Mouse (Mus musculus) cerebellum, adult 9-11 months (tissue): ENCODE measurements at regions not wholly inside any gene's neighbourhood (a gene's known extent, or its start where the extent isn't known, plus 50 kb on each side); places are given as distances from the start of the nearest gene placed in this dataset.

ENCODE experiments used
- DNase-seq: peaks from one replicate; pipeline ENCODE4 v3.0.0; 2022

DNA sequence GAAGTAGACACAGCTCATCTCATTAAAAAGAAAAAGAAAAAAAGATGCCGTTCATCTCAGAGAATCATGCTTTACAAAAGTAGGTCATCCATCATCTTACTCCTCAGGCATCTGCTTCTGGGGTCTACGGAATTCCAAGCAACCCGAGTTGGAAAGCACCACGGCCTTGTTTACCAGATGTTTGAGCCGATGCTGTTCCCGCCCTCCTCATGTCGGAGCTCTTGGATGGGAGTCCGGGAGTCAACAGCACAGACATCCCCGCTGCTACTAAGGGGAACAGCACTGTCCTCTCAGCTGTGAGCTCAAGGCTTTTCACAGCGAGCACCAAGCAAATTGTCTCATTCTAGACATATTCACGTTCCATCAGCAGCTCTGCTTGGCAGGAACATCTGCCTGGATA is 352.9 kb upstream of the Tbx3 start:
- DNase-seq, result no peak

DNA sequence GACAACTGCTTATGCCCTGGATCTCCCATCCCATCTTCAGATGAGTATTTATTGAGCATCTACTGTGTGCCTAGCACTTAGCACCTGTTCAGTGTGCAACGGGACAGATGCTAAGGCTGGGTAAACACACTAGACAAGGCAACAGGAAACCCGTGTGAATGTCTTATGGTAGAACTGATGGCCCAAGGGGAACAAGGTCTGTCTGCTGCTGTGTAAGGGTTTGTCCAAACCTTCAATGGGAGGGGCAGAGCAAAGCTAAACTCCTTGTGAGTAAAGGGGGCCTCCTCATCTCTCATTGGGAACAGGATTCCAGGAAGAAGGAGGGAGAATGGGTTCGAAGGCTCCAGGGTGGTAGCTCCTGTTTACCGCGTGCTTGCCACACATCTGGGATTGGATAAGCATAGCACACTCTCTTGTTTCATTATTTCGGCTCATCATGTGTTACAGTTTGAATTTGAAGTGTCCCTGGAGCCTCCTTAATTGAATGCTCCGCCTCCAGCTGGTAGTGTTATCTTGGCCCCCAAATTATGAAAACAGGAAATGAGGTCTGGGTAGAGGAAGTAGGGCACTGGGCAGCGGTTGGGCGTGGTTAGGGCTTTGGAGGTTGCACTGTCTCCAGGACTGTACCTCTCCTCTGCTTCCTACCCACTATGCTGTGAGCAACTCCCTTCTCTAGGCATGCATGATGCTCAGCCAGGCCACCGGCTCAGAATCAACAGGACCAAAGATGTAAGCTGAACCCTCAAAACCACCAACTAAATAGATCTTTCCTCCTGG is 348.9 kb upstream of the Tbx3 start:
- DNase-seq, result no peak

- DNase-seq, result no peak
Measured at GRCm38 (mm10) chr5:119322411-119322810, 348.1 kb upstream of the Tbx3 start.

- no peak for DNase-seq
Measured at GRCm38 (mm10) chr5:119325681-119326255, 344.7 kb upstream of the Tbx3 start.

- DNase-seq, result no peak
Measured at GRCm38 (mm10) chr5:119326895-119327294, 343.6 kb upstream of the Tbx3 start.

GRCm38 (mm10) chr5:119328971-119329370 is 341.5 kb upstream of the Tbx3 start:
- no peak for DNase-seq

DNA sequence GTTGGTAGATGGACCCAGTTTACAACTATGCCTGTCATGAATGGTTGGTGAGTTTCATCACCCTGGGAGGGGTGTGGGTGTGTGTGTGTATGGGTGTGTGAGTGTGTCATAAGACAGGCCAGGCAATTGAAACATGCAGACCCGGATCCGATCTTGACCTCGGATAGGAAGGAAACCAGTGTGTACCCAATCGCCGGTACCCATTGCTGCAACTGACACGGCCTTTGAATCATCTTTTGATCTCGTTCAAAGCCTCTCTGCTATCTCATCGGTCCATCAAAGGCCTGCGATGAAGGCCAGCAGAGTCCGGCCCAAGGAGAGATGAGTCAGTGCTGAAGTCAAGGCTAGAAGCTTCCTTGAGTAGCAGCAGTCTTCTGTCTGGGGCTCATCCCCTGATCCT is 341.1 kb upstream of the Tbx3 start:
- no peak for DNase-seq

GRCm38 (mm10) chr5:119329860-119330259 is 340.6 kb upstream of the Tbx3 start:
- DNase-seq, result no peak

DNA sequence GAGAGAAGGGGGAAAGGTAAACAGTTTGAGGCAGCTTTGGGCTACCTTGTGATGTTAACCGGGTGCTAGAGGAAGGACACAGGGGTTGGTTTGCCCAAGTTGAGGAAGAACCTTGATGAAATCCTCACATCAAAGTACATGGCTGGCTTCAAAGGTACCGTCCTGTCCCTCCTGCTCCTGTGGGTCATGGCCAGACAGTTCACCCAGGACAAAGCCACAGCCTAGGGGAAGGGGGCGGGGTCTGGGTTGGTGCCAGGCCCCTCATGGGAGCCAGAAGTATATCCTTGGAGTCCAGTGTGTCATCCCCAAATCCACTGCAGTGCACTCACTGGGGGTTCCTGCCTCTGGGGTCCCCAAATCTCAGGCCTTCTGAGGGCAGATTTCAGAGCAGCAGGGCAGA is 339.0 kb upstream of the Tbx3 start:
- DNase-seq, result no peak

DNA sequence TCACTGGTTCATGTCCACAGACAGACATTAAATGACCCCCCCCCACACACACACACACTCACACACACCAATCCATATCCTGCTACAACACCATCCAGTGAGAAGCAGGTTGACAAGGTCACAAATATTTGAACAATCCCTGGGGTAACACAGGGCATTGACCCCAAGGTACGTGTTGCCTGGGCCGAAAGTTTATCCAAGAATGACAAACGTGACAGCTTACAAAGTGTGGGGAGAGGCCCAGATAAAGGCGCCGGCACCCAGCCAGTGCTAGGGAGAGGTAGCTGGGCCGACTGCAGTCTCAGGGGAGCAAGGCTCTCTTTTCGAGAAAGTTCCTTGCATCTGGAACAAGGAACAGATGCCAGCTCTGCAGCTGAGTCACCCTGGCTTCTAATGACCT is 337.8 kb upstream of the Tbx3 start:
- no peak for DNase-seq

- no peak for DNase-seq
Measured at GRCm38 (mm10) chr5:119335211-119335610, 335.3 kb upstream of the Tbx3 start.

- DNase-seq, result no peak
Measured at GRCm38 (mm10) chr5:119335979-119336378, 334.5 kb upstream of the Tbx3 start.

- no peak for DNase-seq
Measured at GRCm38 (mm10) chr5:119337739-119338138, 332.7 kb upstream of the Tbx3 start.

DNA sequence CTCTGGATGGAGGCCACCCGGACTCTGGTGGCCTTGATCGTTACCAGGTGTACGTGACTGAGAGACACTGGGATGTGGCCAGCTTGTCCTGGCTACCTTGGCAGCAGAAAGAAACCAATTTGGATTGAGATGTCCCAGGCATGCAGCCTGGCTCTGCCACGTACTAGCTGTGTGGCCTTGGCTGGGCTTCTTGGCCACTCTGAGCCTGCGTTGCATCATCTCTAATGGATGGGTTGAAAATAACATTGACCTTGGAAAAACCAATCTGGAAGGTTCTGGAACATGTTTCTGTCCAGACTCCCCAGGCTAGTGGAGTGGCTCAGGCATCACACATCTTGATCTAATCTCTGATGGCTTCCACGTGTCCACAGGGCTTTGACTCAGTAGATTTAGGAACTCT is 331.8 kb upstream of the Tbx3 start:
- no peak for DNase-seq

- DNase-seq, result no peak
Measured at GRCm38 (mm10) chr5:119348303-119348702, 322.2 kb upstream of the Tbx3 start.

DNA sequence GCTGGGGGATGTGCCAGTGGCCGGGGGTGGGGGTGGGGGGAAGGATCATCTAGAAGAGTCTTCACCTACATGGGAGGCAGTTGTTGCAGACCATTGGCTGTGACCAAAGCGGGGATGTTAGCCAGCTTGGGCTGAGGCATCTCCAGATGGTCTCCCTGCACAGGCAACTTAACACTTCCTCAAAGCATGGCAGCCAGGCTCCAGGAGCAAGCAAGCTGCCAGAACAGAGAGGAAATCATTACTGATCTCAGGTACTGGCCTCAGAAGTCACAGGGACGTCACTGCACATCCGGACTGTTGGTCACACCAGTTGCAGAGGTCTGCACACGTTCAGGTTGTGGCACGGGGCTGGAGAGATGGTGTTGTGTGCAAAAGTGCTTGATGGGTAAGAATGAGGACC is 321.1 kb upstream of the Tbx3 start:
- no peak for DNase-seq

- no peak for DNase-seq
Measured at GRCm38 (mm10) chr5:119350325-119350915, 320.0 kb upstream of the Tbx3 start.

DNA sequence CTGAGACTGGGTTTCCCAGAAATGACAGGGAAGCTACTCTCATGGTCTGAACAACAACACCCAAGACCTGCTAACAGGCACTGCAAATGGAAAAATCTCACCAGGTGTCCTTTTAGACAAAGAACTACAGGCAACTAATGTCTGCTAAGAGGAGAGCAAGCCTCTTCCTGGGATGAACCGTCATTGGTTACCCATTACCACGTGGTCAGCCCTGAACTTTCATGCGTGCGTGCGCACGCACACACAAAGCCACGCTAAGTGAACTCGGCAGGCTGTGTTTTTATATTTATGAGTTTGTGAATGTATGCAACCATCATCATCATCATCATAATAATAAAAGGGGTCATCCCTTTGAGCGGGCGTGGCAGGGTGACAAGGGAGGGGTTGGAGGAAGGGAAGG is 315.0 kb upstream of the Tbx3 start:
- DNase-seq, result no peak

GRCm38 (mm10) chr5:119356051-119356450 is 314.4 kb upstream of the Tbx3 start:
- DNase-seq, result no peak

GRCm38 (mm10) chr5:119359709-119360108 is 310.8 kb upstream of the Tbx3 start:
- DNase-seq, result no peak

DNA sequence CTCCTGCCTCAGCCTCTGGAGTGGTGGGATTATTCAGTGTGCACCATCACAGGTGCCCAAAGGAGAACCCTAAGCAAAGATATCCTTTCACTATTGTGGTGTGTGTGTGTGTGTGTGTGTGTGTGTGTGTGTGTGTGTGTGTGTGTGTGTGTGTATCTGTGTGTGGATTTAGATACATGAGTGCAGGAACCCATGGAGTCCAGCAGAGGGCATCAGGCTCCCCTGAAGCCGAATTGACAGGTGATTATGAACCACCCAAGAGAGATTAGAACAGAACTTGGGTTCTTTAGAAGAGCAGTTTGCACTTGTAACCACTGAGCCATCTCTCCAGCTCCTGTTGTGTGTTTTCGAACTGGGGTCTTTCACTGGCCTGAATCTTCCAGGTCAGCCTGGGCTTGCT is 310.1 kb upstream of the Tbx3 start:
- DNase-seq, result no peak

DNA sequence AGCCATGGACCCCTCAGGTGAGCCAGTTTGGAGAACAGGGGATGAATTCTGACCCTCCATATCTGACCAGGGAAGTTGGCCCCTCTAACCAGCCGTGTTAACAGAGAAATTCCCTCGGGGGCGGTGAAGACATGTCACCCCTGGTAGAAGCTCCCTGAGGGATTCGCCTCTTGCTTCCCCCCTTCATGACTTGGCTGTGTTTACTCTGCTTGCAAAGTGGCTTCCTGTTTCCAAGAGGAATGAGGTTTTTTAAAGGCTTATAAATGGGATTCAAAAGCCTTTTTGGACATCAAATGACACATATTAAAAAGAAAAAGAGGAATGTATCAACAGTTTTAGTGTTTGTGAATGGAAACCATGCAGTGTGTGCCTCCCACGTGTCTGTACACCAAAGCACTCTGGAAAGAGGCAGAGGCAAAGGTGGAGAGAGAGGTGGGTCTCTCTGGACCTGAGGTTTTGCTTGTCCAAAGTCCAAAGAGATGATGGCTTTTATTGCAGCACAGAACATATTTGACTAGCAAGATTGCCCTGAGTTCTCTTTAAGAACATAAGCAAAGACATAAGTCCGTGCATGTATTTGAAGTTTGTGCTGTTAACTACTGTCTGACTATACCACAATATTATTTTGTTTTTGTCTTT is 308.9 kb upstream of the Tbx3 start:
- DNase-seq, result no peak

DNA sequence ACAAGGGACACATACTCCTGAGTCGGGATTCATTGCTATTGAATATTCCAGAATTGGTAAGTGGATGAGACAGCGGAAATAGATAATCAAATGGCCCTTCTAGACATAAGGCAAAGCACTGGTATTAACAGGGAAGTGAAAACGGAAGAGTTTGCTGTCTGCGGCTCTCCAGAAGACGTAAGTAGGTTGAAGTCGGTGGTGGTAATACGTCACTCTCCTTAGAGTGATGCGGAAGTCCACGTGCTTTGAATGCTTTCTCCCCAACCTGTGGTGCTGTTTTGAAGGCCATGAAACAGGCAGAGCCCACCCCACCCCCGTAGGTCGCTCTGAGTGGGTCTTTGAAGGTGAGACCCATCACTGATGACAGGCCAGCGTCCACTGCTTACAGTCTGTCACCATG is 308.0 kb upstream of the Tbx3 start:
- no peak for DNase-seq

GRCm38 (mm10) chr5:119364250-119364649 is 306.2 kb upstream of the Tbx3 start:
- no peak for DNase-seq
